Mouse (Mus musculus) ES-Bruce4 (cell line): ENCODE data around the gene Zfp281.

ENCODE experiments used
- CTCF ChIP-seq: IDR thresholded peaks from one replicate; pipeline ENCODE4 v1.8.1; 2011; ENCODE audit warnings: low read depth, low read length
- EP300 ChIP-seq: IDR thresholded peaks from 2 replicates; pipeline ENCODE4 v1.6.1; 2011; ENCODE audit warnings: low read depth, low read length; ENCODE audit not compliant: insufficient read depth
- POLR2A ChIP-seq: IDR thresholded peaks from one replicate; pipeline ENCODE4 v1.8.1; 2011; ENCODE audit warnings: low read length; ENCODE audit not compliant: insufficient read depth

DNA sequence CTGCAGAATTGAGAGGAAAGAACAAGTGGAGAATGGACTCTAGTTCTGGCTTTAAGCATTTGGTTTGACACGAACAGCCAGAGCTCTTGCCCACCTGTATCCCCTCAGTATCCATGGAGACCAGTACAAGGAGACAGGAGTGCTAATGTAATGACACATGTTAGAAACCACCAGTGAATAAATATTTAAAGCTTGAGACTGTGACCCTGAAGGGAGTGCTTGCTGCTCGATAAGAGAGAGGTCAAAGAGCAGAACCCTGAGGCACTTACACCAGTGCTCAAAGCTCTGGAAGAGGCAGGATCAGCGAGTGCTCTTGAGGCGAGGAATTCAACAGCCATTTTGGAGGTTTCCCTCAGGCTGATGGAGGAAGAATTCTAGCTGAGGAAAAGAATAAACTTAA lies 54.1 kb downstream of the Zfp281 start:
- TF ChIP-seq CTCF, result no peak
- no peak for TF ChIP-seq POLR2A
- TF ChIP-seq EP300, result no peak
